ENCODE assay signal across 25 mouse cellular contexts in the genomic region with DNA sequence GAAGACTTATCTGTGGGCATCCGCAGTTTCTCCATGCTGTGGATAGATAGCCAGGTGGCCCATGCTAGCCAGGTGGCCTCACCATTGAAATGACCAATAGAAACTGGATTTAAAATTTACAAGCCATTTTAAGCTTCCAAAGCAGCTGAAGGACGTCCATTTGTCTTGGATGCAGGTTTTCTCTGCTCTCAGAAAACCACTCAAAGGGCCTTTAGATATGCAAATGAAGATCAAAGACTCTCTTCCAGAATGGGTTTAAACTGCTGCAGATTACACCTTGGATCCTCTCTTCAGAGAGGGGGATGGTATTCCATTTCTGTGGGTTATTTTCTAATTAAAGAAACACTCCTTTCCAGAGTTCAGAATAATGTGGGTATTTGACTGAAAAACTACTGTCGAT.
"Had no signal": no experiment of that assay in that cellular context is flagged by ENCODE, and none has a peak within 500 bp of the region (broad histone marks: within the 10 kb centered on the region; RNA-seq: fewer than 3 reads in every experiment).

No protein-coding gene starts in this region.

- DNase-seq: gastrocnemius, postnatal 14 days; gastrocnemius, postnatal 36 days; heart, adult 18-20 months; heart, postnatal 14 days; heart, postnatal 36 days; kidney, adult 11 months; kidney, adult 2 months; kidney, adult 9 months; kidney, postnatal 14 days; kidney, postnatal 4 days; layer of hippocampus, adult 9-11 months; layer of hippocampus, postnatal 36 days; liver; liver, embryonic 13.5 days had no signal

- H3K9me3 ChIP-seq: heart, embryonic 13.5 days; heart, embryonic 15.5 days; hindbrain, embryonic 13.5 days; hindbrain, embryonic 15.5 days; kidney, embryonic 15.5 days; limb, embryonic 10.5 days; limb, embryonic 12.5 days; liver, embryonic 13.5 days; liver, embryonic 15.5 days had no signal

- H3K36me3 ChIP-seq: heart, embryonic 13.5 days; heart, embryonic 15.5 days; hindbrain, embryonic 13.5 days; hindbrain, embryonic 15.5 days; kidney, embryonic 15.5 days; limb, embryonic 10.5 days; limb, embryonic 12.5 days; liver, embryonic 13.5 days; liver, embryonic 15.5 days had no signal

- H3K4me3 ChIP-seq: heart, embryonic 13.5 days; heart, embryonic 15.5 days; hindbrain, embryonic 13.5 days; hindbrain, embryonic 15.5 days; kidney, embryonic 15.5 days; layer of hippocampus, adult 2 months; limb, embryonic 10.5 days; limb, embryonic 12.5 days; liver, embryonic 13.5 days; liver, embryonic 15.5 days had no signal

- H3K4me1 ChIP-seq: heart, embryonic 13.5 days; heart, embryonic 15.5 days; hindbrain, embryonic 15.5 days; kidney, embryonic 15.5 days; limb, embryonic 12.5 days; liver, embryonic 13.5 days; liver, embryonic 15.5 days had no signal

- H3K27ac ChIP-seq: heart, embryonic 13.5 days; heart, embryonic 15.5 days; hindbrain, embryonic 13.5 days; hindbrain, embryonic 15.5 days; hindbrain, postnatal 0 days; kidney, embryonic 15.5 days; kidney, postnatal 0 days; layer of hippocampus, adult 2 months; limb, embryonic 10.5 days; limb, embryonic 12.5 days; liver, embryonic 13.5 days; liver, embryonic 15.5 days had no signal

- H3K9ac ChIP-seq: heart, embryonic 13.5 days; heart, embryonic 15.5 days; hindbrain, embryonic 13.5 days; hindbrain, embryonic 15.5 days; kidney, embryonic 15.5 days; limb, embryonic 12.5 days; liver, embryonic 13.5 days; liver, embryonic 15.5 days had no signal
